In genomic region chr5:139907714-139908242, GRCm38 (mm10) we compare ENCODE assay signal across 8 mouse cellular contexts. TPM values are rescaled to one million over a fixed set of nuclear protein-coding genes. Genes with fewer than 3 reads are reported as not detected.
A peak's percentile ranks its signal among the peaks of the same experiment; 100 is the strongest.
DNase-seq lines count a peak whose midpoint lies in the region; ATAC-seq lines count a peak whose summit lies in the region.

Elfn1 (plus strand) TSS chr5:139907943.

- peak within 1 kb of the TSS; percentile 75 for H3K9ac ChIP-seq in hindbrain, embryonic 11.5 days (ENCODE audit: low read depth, low read length)
- peak within 1 kb of the TSS; percentile 68 for H3K9ac ChIP-seq in limb, embryonic 12.5 days (replicated peaks)
- peak within 1 kb of the TSS; percentile 76 for H3K9ac ChIP-seq in midbrain, embryonic 16.5 days (ENCODE audit: low read depth, low read length)

- no peak for DNase-seq in layer of hippocampus, adult 18-20 months (ENCODE audit: low spot score in 2 of 2)
- no peak for DNase-seq in layer of hippocampus, adult 11-12 months (ENCODE audit: low spot score)
- no peak for DNase-seq in adrenal gland, postnatal 25 days
- peak; percentile 60 for DNase-seq in hindbrain, embryonic 11.5 days (ENCODE audit: low spot score)
- DNase-seq in c-Kit-positive CD71-positive TER-119-positive erythroid progenitor cells, embryonic 14.5 days (ENCODE audit: low spot score) = no peak
- no peak for DNase-seq in gastrocnemius, postnatal 25 days

- peaks cover 25% of the 10 kb centered on the region for H3K4me1 ChIP-seq in hindbrain, embryonic 11.5 days (replicated peaks; ENCODE audit: control insufficient read depth, insufficient read depth, low read length)
- H3K4me1 ChIP-seq in limb, embryonic 12.5 days (replicated peaks) = peaks cover 53% of the 10 kb centered on the region
- peaks cover 40% of the 10 kb centered on the region for H3K4me1 ChIP-seq in midbrain, embryonic 16.5 days (ENCODE audit: control insufficient read depth, insufficient read depth, low read length)

- WGBS in hindbrain, embryonic 11.5 days = 1% methylated on average over 33 of the region's 33 CpGs
- WGBS in limb, embryonic 12.5 days = under 1% methylated on average over 33 of the region's 33 CpGs
- WGBS in midbrain, embryonic 16.5 days = under 1% methylated on average over 31 of the region's 33 CpGs

- H3K4me2 ChIP-seq in hindbrain, embryonic 11.5 days (replicated peaks; ENCODE audit: low read depth, low read length) = peak within 1 kb of the TSS; percentile 91
- H3K4me2 ChIP-seq in limb, embryonic 12.5 days = peak within 1 kb of the TSS; percentile 98
- H3K4me2 ChIP-seq in midbrain, embryonic 16.5 days (ENCODE audit: low read length) = peak within 1 kb of the TSS; percentile 97

- ATAC-seq in hindbrain, embryonic 11.5 days (ENCODE audit: low FRiP score) = peak; percentile 20
- ATAC-seq in limb, embryonic 12.5 days (ENCODE audit: insufficient number of reproducible peaks, insufficient read depth, low FRiP score, low TSS enrichment, low read depth) = peak; percentile 18; the same call in 1 of the 2 replicates
- ATAC-seq in midbrain, embryonic 16.5 days = peak; percentile 25; the same call in 1 of the 2 replicates

- no peaks in the 10 kb centered on the region for H3K9me3 ChIP-seq in hindbrain, embryonic 11.5 days (ENCODE audit: control insufficient read depth, low read length)
- no peaks in the 10 kb centered on the region for H3K9me3 ChIP-seq in limb, embryonic 12.5 days
- H3K9me3 ChIP-seq in midbrain, embryonic 16.5 days (replicated peaks; ENCODE audit: control insufficient read depth, low read length, poor library complexity, severe bottlenecking) = no peaks in the 10 kb centered on the region

- peaks cover 52% of the 10 kb centered on the region for H3K27me3 ChIP-seq in hindbrain, embryonic 11.5 days (ENCODE audit: control insufficient read depth, insufficient read depth, low read length)
- peaks cover 93% of the 10 kb centered on the region for H3K27me3 ChIP-seq in limb, embryonic 12.5 days
- peaks cover 32% of the 10 kb centered on the region for H3K27me3 ChIP-seq in midbrain, embryonic 16.5 days (ENCODE audit: control insufficient read depth, insufficient read depth, low read depth, low read length)

- H3K4me3 ChIP-seq in hindbrain, embryonic 11.5 days (ENCODE audit: low read depth, low read length) = peak within 1 kb of the TSS; percentile 55
- peak within 1 kb of the TSS; percentile 66 for H3K4me3 ChIP-seq in limb, embryonic 12.5 days (replicated peaks)
- H3K4me3 ChIP-seq in midbrain, embryonic 16.5 days (ENCODE audit: low read depth, low read length) = peak within 1 kb of the TSS; percentile 59

- H3K36me3 ChIP-seq in hindbrain, embryonic 11.5 days (ENCODE audit: control insufficient read depth, insufficient read depth, low read length) = no peaks in the 10 kb centered on the region
- no peaks in the 10 kb centered on the region for H3K36me3 ChIP-seq in limb, embryonic 12.5 days
- H3K36me3 ChIP-seq in midbrain, embryonic 16.5 days (ENCODE audit: control insufficient read depth, insufficient read depth, low read length) = no peaks in the 10 kb centered on the region

- 0 out of 2 replicates have a peak within 1 kb of the TSS, but pooled peaks have one; percentile 10 for H3K27ac ChIP-seq in hindbrain, embryonic 11.5 days (ENCODE audit: low read depth, low read length)
- no peak within 1 kb of the TSS for H3K27ac ChIP-seq in limb, embryonic 12.5 days
- H3K27ac ChIP-seq in midbrain, embryonic 16.5 days (ENCODE audit: low read length) = peak within 1 kb of the TSS; percentile 57

RNA-seq across cellular contexts. Expression of gene Elfn1, which starts in this region (rescaled TPM):
- 10 to 100 TPM; 24.4 to 32.3 TPM for total RNA-seq in layer of hippocampus, adult 18-20 months (2021)
- total RNA-seq in adrenal gland, postnatal 25 days (2021) = 16.4 and 17.0 TPM in 2 replicates
- polyA plus RNA-seq in hindbrain, embryonic 11.5 days (2014; fragmentation: Nextera tagmentation; extraction: Ambion mirVana) = 1.3 and 1.5 TPM in 2 replicates
- polyA plus RNA-seq in limb, embryonic 12.5 days (2016; fragmentation: Nextera tagmentation; extraction: Ambion mirVana) = 0.28 and 0.35 TPM in 2 replicates
- 2.5 TPM in 2 replicates for polyA plus RNA-seq in midbrain, embryonic 16.5 days (2015; fragmentation: Nextera tagmentation; extraction: Ambion mirVana)
- total RNA-seq in gastrocnemius, postnatal 25 days (2021) = not detected

Comparison
In these comparisons a context has a peak if more than half of its experiments do, and no peak if none do; other contexts are left out.
1. RNA of gene Elfn1 (total RNA-seq): 24.4 to 32.3 TPM in layer of hippocampus, adult 18-20 months and 16.4 to 17.0 TPM in adrenal gland, postnatal 25 days; not detected in gastrocnemius, postnatal 25 days; every median in the first group is over 10 times any median in the second.
2. Peak in ATAC-seq, H3K4me3 ChIP-seq, H3K9ac ChIP-seq and H3K4me2 ChIP-seq in limb, embryonic 12.5 days; RNA of the gene not detected or under 1 TPM.
3. Peak in every context shown above with its lines, with median percentiles within 50 percentile points of each other: ATAC-seq, H3K4me2 ChIP-seq, H3K4me3 ChIP-seq and H3K9ac ChIP-seq.